Mouse (Mus musculus): ENCODE results near the gene Tnip3.

Gene Tnip3

DNA sequence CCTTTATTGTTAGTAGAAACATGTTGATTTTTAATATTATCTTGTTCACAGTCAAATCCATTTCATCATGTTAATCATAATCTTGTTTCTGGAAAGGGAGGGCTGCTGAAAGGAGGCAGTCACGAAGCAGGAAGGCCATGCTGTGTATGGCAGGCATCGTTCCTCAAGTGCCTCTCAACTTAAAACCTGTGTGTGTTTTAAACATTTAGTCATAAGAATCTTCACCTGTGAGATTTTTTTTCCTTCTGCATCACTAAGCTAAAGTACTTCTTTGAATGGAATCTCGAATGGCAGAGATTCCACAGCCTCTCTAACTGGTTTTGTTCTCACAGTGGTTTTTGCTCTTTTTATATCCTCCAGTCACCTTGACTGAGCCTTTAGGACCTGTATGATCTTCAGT is 121.3 kb downstream of the Tnip3 start:
- DNase-seq (ENCODE audit: low spot score) = no peak

GRCm38 (mm10) chr6:65647731-65648130 is 122.6 kb downstream of the Tnip3 start:
- no peak for DNase-seq (ENCODE audit: low spot score)

- DNase-seq (ENCODE audit: low spot score) = peak; percentile 75
These were observed 126.3 kb downstream of the Tnip3 start for GRCm38 (mm10) chr6:65651376-65651775.

DNA sequence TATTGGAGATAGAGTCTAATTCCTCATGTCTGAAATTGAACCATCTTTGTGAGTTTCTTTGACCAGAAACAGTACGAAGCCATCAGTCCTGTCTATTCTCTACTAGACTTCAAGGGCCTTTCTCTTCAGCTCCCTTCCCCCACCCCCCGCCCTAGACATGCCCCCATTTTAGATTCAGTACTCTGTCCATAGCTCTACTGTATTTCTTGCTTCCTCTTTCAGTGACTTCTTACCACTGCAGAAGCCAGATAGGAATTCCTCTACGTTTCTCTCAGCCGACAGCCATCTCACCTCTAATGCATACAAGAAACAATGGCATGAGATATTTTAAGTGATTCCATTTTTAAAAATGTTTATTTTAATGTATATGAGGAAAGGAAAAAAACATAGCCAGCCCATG is 136.2 kb downstream of the Tnip3 start:
- no peak for DNase-seq (ENCODE audit: low spot score)

GRCm38 (mm10) chr6:65662050-65662449 is 136.9 kb downstream of the Tnip3 start:
- no peak for DNase-seq (ENCODE audit: low spot score)

GRCm38 (mm10) chr6:65663990-65664389 is 138.9 kb downstream of the Tnip3 start:
- no peak for DNase-seq (ENCODE audit: low spot score)

DNA sequence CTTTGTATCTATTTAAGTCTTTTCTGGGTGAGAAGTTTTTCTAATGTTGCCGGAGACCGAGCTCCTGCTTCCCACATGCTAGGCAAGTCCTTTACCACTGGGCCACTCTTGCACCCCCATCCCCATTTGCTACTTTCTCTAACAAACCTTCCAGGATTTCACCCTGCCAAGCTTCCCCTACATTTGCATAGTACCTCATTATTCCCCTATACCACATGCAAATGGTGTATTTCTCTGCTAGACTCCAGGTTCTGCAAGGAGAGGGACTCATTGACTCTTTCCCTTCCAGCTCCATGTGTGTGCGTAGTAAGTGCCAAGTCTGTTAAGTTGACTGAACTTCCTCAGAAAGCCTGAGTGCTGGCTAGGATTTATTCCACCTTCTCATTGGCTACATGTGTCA is 141.2 kb downstream of the Tnip3 start:
- no peak for DNase-seq (ENCODE audit: low spot score)

GRCm38 (mm10) chr6:65669971-65670370 is 144.9 kb downstream of the Tnip3 start:
- no peak for DNase-seq (ENCODE audit: low spot score)

DNA sequence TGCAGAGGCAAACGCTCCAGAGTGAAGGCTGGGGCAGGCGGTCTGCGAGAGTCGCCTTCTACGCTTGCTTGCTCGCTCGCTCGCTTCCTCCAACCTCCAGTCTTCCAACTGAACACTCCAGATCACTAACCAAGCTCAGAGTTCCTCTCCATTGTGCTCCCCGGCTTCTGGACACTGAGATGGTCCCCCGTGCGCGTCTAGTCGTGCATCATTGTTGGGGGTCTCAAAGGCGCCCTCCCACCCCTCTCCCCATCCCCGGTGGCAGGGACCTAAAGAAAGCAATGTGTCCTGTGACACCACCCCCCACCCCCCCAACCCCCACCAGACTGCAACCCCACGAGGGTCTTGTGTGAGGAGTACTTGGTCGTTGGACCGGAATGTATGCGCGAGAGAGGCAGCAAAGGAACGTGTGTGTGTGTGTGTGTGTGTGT is 145.9 kb downstream of the Tnip3 start:
- peak; percentile 69 for DNase-seq (ENCODE audit: low spot score)

DNA sequence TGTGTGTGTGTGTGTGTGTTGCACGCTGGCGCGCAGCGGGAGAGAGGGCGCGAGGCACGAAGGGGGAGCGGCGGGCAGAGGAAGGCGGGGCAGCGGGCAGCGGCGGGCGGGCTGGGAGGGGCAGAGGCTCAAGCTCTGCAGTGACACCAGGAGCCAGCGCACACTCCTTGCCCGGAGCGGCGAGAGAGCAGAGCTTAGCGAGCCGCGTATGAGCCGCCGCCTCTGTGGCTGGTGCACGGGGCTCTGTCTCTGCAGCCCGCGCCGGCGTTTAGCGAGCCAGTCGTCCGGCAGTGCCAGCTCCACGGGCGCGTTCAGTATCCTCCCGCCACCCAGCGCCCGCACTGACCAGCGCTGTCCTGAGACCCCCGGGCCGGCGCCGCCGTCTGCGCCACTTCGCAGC is 146.3 kb downstream of the Tnip3 start, which contains the start of gene Ndnf:
Gene Ndnf, plus strand, starts transcription at position 140 of the 400 bp plus-strand sequence.
- peak; percentile 91 for DNase-seq (ENCODE audit: low spot score)

GRCm38 (mm10) chr6:65672131-65673031 is 147.3 kb downstream of the Tnip3 start:
- DNase-seq (ENCODE audit: low spot score) = peak; percentile 65

All from embryo, embryonic 10 days (tissue).